Mouse (Mus musculus) liver, embryonic 11.5 days (tissue): ENCODE results near the gene Il18rap. TPM values are rescaled to one million over a fixed set of nuclear protein-coding genes. Genes with fewer than 3 reads are reported as not detected.

Experiments used
- ATAC-seq: fragments of 200-750 bp; cut with Nextera tagmentation; replicated peaks from 2 replicates; pipeline ENCODE4 v1.8.0; 2017; ENCODE audit warnings: moderate number of reproducible peaks, mild to moderate bottlenecking, moderate TSS enrichment, moderate library complexity; ENCODE audit not compliant: low FRiP score
- DNase-seq: peaks from one replicate; pipeline ENCODE4 v3.0.0-alpha.2; 2017; ENCODE audit warnings: low spot score
- H3K27ac ChIP-seq: fragments of 300-500 bp; sonication (generic); 2 replicates; pipeline ENCODE4 v1.5.1; 2014; ENCODE audit warnings: mild to moderate bottlenecking, low read depth, low read length, control low read depth
- H3K27me3 ChIP-seq: fragments of 300-500 bp; sonication (generic); replicated peaks from 2 replicates; pipeline ENCODE4 v1.6.1; 2014; ENCODE audit warnings: low read length, mixed read lengths; ENCODE audit not compliant: control insufficient read depth, insufficient read depth
- H3K36me3 ChIP-seq: fragments of 300-500 bp; sonication (generic); 2 replicates; pipeline ENCODE4 v1.6.1; 2014; ENCODE audit warnings: mild to moderate bottlenecking, low read length, moderate library complexity, mixed read lengths; ENCODE audit not compliant: control insufficient read depth, insufficient read depth
- H3K4me1 ChIP-seq: fragments of 300-500 bp; sonication (generic); replicated peaks from 2 replicates; pipeline ENCODE4 v1.6.1; 2014; ENCODE audit warnings: low read length, mixed read lengths; ENCODE audit not compliant: control insufficient read depth, insufficient read depth
- H3K4me2 ChIP-seq: fragments of 300-500 bp; sonication (generic); 2 replicates; pipeline ENCODE4 v1.6.1; 2014; ENCODE audit warnings: mild to moderate bottlenecking, control low read depth, moderate library complexity
- H3K4me3 ChIP-seq: fragments of 300-500 bp; sonication (generic); 2 replicates; pipeline ENCODE4 v1.5.1; 2014; ENCODE audit warnings: low read depth, low read length, control low read depth
- H3K9ac ChIP-seq: fragments of 300-500 bp; sonication (generic); 2 replicates; pipeline ENCODE4 v1.6.1; 2014; ENCODE audit warnings: low read depth, low read length, control low read depth
- H3K9me3 ChIP-seq: fragments of 300-500 bp; sonication (generic); 2 replicates; pipeline ENCODE4 v1.6.1; 2016; ENCODE audit warnings: low read length, inconsistent platforms, mixed read lengths; ENCODE audit not compliant: control insufficient read depth
- WGBS: fragments of 180-500 bp; shearing (Covaris S2); extraction: QIAGEN DNeasy Blood & Tissue Kit; methylation state at CpG from one replicate; pipeline ENCODE4 v1.1.7; 2014; 5-methylcytosine and 5-hydroxymethylcytosine counted together
- polyA plus RNA-seq: library from polyadenylated mRNA; unstranded; fragments of >200 nt; fragmentation: Nextera tagmentation; extraction: Ambion mirVana; gene quantifications from 2 replicates; pipeline ENCODE4 v1.2.1, GENCODE M21; 2014

Gene Il18rap
- polyA plus RNA-seq, 1 experiment from 2014 or later = 1.2 TPM

DNA sequence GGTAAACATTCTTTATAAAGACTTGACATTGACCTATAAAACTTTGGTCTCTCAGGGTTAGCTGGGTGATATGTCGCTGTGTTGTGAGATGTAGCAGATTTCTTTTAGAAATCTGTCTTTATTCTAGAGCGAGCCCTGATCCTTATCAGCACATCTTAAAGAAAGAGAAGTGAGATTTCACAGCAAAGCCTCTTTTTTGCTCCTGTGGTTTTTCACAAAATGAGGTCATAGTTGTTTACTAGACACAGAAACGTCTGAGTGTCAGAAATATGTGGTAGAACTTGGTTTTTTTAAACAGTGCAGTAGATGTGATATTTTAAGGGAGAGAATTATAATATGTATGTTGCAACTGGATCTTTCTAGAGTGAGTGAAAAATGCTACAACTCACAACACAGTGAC lies 39.5 kb upstream of the Il18rap start:
- no peaks in the 10 kb centered on the region for H3K9me3 ChIP-seq
- H3K9ac ChIP-seq = no peak overlapping the region
- no peak overlapping the region for H3K4me3 ChIP-seq
- WGBS = 42% methylated on average over 3 of the region's 3 CpGs
- H3K4me1 ChIP-seq = no peaks in the 10 kb centered on the region
- DNase-seq = no peak
- no peaks in the 10 kb centered on the region for H3K27me3 ChIP-seq
- no peaks in the 10 kb centered on the region for H3K36me3 ChIP-seq
- no peak for ATAC-seq
- no peak overlapping the region for H3K27ac ChIP-seq
- H3K4me2 ChIP-seq = no peak overlapping the region

DNA sequence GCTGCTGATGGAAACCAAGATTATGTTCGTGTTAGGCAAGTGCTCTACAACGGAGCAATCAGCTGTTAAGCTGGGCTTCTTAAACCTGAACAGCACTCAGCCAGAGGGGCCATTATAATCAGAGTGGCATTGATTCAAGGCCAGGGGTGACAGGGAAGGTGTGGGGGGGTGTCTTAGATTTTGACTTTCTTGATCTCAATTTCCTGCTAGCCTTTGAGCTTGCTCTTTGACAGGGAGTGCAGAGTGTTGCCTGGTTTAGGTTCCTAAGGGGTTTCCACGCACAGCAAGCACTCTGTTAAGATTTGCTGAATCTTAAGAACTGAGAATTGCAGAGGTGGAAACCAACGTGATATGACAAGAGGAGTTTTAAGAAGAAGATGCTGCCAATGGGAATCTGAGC lies 38.4 kb upstream of the Il18rap start:
- no peak overlapping the region for H3K4me2 ChIP-seq
- ATAC-seq (no peak), DNase-seq (no peak)
- no peaks in the 10 kb centered on the region for H3K27me3 ChIP-seq
- H3K27ac ChIP-seq = no peak overlapping the region
- H3K9ac ChIP-seq = no peak overlapping the region
- no peaks in the 10 kb centered on the region for H3K36me3 ChIP-seq
- no peaks in the 10 kb centered on the region for H3K9me3 ChIP-seq
- WGBS = 55% methylated on average over 4 of the region's 4 CpGs
- H3K4me1 ChIP-seq = no peaks in the 10 kb centered on the region
- no peak overlapping the region for H3K4me3 ChIP-seq

DNA sequence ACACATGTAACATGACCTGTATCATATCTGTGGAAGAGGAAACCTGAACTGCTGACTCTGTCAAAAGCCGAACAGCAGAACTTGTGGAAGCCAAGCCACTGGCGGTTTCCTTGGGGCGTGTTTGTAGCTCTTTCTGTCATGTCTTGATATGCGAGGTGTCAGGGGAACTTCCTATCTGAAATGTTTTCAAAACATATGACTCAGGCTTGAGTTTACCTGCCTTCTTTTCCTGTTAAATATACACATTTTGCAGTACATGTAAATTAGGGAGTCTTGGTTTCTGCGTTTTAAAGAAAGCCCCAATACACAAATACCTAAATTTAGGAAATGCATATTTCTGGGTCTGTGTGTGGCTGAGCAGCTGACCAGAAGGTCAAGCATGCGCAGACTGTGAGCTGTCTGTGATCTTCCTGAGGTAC lies 35.6 kb upstream of the Il18rap start:
- no peaks in the 10 kb centered on the region for H3K27me3 ChIP-seq
- no peak overlapping the region for H3K9ac ChIP-seq
- DNase-seq = no peak
- ATAC-seq = no peak
- H3K4me3 ChIP-seq = no peak overlapping the region
- H3K4me2 ChIP-seq = no peak overlapping the region
- no peaks in the 10 kb centered on the region for H3K9me3 ChIP-seq
- H3K27ac ChIP-seq = no peak overlapping the region
- H3K36me3 ChIP-seq = no peaks in the 10 kb centered on the region
- 45% methylated on average over 6 of the region's 6 CpGs for WGBS
- H3K4me1 ChIP-seq = no peaks in the 10 kb centered on the region

GRCm38 (mm10) chr1:40494594-40494993 lies 20.6 kb upstream of the Il18rap start:
- Histone ChIP-seq H3K27ac (no peak overlapping the region), H3K27me3 (no peaks in the 10 kb centered on the region), H3K9me3 (no peaks in the 10 kb centered on the region), H3K9ac (no peak overlapping the region), H3K4me3 (no peak overlapping the region), H3K4me2 (no peak overlapping the region), H3K4me1 (no peaks in the 10 kb centered on the region), H3K36me3 (no peaks in the 10 kb centered on the region)
- ATAC-seq (no peak), DNase-seq (no peak)
- 80% methylated on average over 4 of the region's 4 CpGs for WGBS

- Histone ChIP-seq H3K4me2 (no peak overlapping the region), H3K4me1 (no peaks in the 10 kb centered on the region), H3K9ac (no peak overlapping the region), H3K27ac (no peak overlapping the region), H3K4me3 (no peak overlapping the region), H3K9me3 (no peaks in the 10 kb centered on the region), H3K36me3 (no peaks in the 10 kb centered on the region), H3K27me3 (no peaks in the 10 kb centered on the region)
- no peak for DNase-seq
- no peak for ATAC-seq
- 87% methylated on average over 1 of the region's 1 CpGs for WGBS
Measured at GRCm38 (mm10) chr1:40499708-40500107, 15.5 kb upstream of the Il18rap start.

DNA sequence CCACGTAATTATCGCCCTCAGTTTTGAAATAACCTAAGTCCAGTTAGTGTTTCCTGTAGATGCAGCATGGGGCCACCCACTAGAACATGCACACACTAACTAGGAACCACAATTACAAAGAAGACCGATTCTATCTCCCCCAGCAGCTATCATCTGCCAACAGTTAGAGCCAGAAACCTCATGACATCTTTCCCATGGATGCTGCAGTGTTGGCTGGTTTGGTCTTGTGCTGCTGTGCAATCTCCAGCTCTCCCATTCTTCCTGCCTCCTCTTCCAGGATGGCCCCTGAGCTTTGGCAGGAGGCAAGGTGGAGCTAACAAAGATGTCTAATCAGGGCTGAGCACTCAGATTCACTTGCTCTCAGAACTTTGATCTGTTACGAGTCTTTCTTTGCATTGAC lies 14.0 kb upstream of the Il18rap start:
- 44% methylated on average over 4 of the region's 4 CpGs for WGBS
- Histone ChIP-seq H3K9me3 (no peaks in the 10 kb centered on the region), H3K27me3 (no peaks in the 10 kb centered on the region), H3K36me3 (no peaks in the 10 kb centered on the region), H3K9ac (no peak overlapping the region), H3K4me3 (no peak overlapping the region), H3K4me1 (no peaks in the 10 kb centered on the region), H3K4me2 (no peak overlapping the region), H3K27ac (no peak overlapping the region)
- DNase-seq (no peak), ATAC-seq (no peak)

GRCm38 (mm10) chr1:40501546-40502398 lies 13.4 kb upstream of the Il18rap start:
- Histone ChIP-seq H3K4me1 (no peaks in the 10 kb centered on the region), H3K36me3 (no peaks in the 10 kb centered on the region), H3K9ac (no peak overlapping the region), H3K4me2 (no peak overlapping the region), H3K27ac (no peak overlapping the region), H3K4me3 (no peak overlapping the region), H3K27me3 (no peaks in the 10 kb centered on the region), H3K9me3 (no peaks in the 10 kb centered on the region)
- ATAC-seq = 0 out of 2 replicates have a peak, but pooled peaks have one; percentile 36
- no peak for DNase-seq
- WGBS = 50% methylated on average over 11 of the region's 11 CpGs

DNA sequence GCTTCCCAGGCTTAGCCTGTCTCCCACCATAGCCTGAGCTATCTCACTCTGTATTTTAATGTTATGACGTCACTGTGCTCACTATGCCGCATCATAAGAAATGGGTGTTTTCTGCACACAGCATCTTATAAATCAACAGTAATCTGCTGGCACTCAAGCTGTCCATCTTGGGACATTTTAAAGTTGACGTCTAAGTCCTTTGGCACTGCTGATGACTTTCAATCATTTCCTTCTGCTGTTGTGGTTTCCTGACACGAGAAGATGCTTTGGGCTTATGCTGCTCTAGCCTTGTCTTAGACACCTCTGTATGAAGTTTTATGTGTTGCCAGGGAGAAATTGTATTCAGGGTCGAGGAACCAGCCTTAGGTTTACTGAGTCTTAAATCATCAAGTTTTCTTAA lies 10.6 kb upstream of the Il18rap start:
- DNase-seq = no peak
- Histone ChIP-seq H3K27me3 (no peaks in the 10 kb centered on the region), H3K4me2 (no peak overlapping the region), H3K36me3 (no peaks in the 10 kb centered on the region), H3K9ac (no peak overlapping the region), H3K4me3 (no peak overlapping the region), H3K27ac (no peak overlapping the region), H3K9me3 (no peaks in the 10 kb centered on the region), H3K4me1 (no peaks in the 10 kb centered on the region)
- ATAC-seq = no peak
- WGBS = 57% methylated on average over 5 of the region's 5 CpGs

GRCm38 (mm10) chr1:40516364-40516763 lies 1.2 kb downstream of the Il18rap start:
- H3K27ac ChIP-seq = no peak overlapping the region
- H3K27me3 ChIP-seq = no peaks in the 10 kb centered on the region
- DNase-seq = no peak
- H3K4me1 ChIP-seq = no peaks in the 10 kb centered on the region
- no peak overlapping the region for H3K4me3 ChIP-seq
- H3K9ac ChIP-seq = no peak overlapping the region
- H3K9me3 ChIP-seq = no peaks in the 10 kb centered on the region
- no peak for ATAC-seq
- H3K36me3 ChIP-seq = no peaks in the 10 kb centered on the region
- H3K4me2 ChIP-seq = no peak overlapping the region
- 77% methylated on average over 6 of the region's 6 CpGs for WGBS
